Mouse (Mus musculus) midbrain, embryonic 10.5 days (tissue): Measurements from ENCODE around the gene Gm19345. TPM values are rescaled to one million over a fixed set of nuclear protein-coding genes. Genes with fewer than 3 reads are reported as not detected.
A peak's percentile ranks its signal among the peaks of the same experiment; 100 is the strongest.

ENCODE experiments used
- DNase-seq: peaks from one replicate; pipeline ENCODE4 v3.0.0-alpha.2; 2017; ENCODE audit warnings: low spot score
- H3K27ac ChIP-seq: fragments of 300-500 bp; sonication (generic); replicated peaks from 2 replicates; pipeline ENCODE4 v1.5.1; 2016; ENCODE audit warnings: mild to moderate bottlenecking
- H3K27me3 ChIP-seq: fragments of 300-500 bp; sonication (generic); 2 replicates; pipeline ENCODE4 v1.6.1; 2016; ENCODE audit warnings: low read depth, mild to moderate bottlenecking; ENCODE audit not compliant: poor library complexity, severe bottlenecking
- H3K36me3 ChIP-seq: fragments of 300-500 bp; sonication (generic); 2 replicates; pipeline ENCODE4 v1.6.1; 2016; ENCODE audit warnings: mild to moderate bottlenecking, moderate library complexity
- H3K4me1 ChIP-seq: fragments of 300-500 bp; sonication (generic); 2 replicates; pipeline ENCODE4 v1.6.1; 2016
- H3K4me3 ChIP-seq: fragments of 300-500 bp; sonication (generic); 2 replicates; pipeline ENCODE4 v1.5.1; 2016; ENCODE audit warnings: mild to moderate bottlenecking, moderate library complexity
- H3K9me3 ChIP-seq: fragments of 300-500 bp; sonication (generic); replicated peaks from 2 replicates; pipeline ENCODE4 v1.6.1; 2016; ENCODE audit warnings: mild to moderate bottlenecking
- WGBS: fragments of 180-500 bp; shearing (Covaris S2); methylation state at CpG from one replicate; pipeline ENCODE4 v1.1.7; 2016; 5-methylcytosine and 5-hydroxymethylcytosine counted together
- polyA plus RNA-seq: library from polyadenylated mRNA; unstranded; fragments of >200 nt; fragmentation: Nextera tagmentation; extraction: Ambion mirVana; gene quantifications from 2 replicates; pipeline ENCODE4 v1.2.1, GENCODE M21; 2016

Gm19345 gene
- polyA plus RNA-seq, 1 experiment from 2014 or later: not detected

DNA sequence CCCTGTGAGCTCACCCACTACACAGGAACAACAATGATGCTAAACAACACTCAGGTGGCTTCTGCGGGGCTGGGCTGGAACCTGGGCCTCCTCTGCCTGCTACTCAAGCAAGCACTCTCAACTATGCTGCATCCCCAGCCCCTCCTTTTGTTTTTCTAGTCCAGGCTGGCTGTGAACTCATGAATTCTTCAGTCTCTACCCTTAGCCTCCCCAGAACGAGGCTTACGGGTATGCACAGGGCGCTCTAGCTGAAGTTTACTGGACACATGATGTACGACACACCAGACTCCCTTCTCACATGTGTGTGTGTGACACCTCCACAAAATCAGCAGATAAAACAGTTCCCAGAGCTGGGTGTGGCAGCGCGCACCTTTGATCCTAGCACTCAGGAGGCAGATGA is 32.9 kb upstream of the Gm19345 start:
- H3K27me3 ChIP-seq: peaks cover 99% of the 10 kb centered on the region

GRCm38 (mm10) chr7:19820347-19821048 is 31.3 kb upstream of the Gm19345 start:
- H3K27me3 ChIP-seq: peaks cover 97% of the 10 kb centered on the region
- peaks cover 51% of the 10 kb centered on the region for H3K4me1 ChIP-seq
- WGBS: 65% methylated on average over 3 of the region's 3 CpGs

More for the DNA sequence above, 32.9 kb upstream of the Gm19345 start:
- Histone ChIP-seq H3K4me1 (peaks cover 44% of the 10 kb centered on the region), H3K27ac (no peak overlapping the region), H3K4me3 (no peak overlapping the region), H3K9me3 (peaks cover 13% of the 10 kb centered on the region; the same call in 1 of the 2 replicates), H3K36me3 (no peaks in the 10 kb centered on the region)
- DNase-seq: no peak
- WGBS: 88% methylated on average over 7 of the region's 7 CpGs

DNA sequence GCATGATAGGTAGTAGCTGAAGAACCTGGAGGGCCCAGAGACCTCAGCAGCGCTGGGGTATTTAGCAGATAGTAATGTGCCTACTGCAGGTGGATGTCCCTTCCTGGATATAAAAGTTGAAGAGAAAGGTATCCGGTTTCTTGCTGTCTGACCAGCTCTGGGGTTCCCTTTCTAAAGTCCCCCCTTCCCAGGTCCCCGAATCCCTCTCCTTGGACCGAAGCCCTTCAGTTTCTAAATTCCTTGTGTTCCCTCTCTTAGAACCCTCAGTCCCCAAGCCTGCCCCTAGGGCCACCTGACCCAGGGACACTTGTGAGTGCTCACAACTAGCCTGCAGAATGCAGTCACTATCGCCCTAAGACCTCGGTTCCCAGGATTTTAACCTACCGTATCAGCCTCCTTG is 30.2 kb upstream of the Gm19345 start:
- peaks cover 87% of the 10 kb centered on the region for H3K27me3 ChIP-seq
- H3K4me3 ChIP-seq: no peak overlapping the region
- H3K9me3 ChIP-seq: peaks cover 9% of the 10 kb centered on the region; the same call in 1 of the 2 replicates
- DNase-seq: no peak
- H3K36me3 ChIP-seq: no peaks in the 10 kb centered on the region
- no peak overlapping the region for H3K27ac ChIP-seq
- peaks cover 40% of the 10 kb centered on the region for H3K4me1 ChIP-seq
- WGBS: 61% methylated on average over 7 of the region's 7 CpGs

More at GRCm38 (mm10) chr7:19820347-19821048, 31.3 kb upstream of the Gm19345 start:
- Histone ChIP-seq H3K27ac (no peak overlapping the region), H3K9me3 (peaks cover 13% of the 10 kb centered on the region; the same call in 1 of the 2 replicates), H3K4me3 (no peak overlapping the region), H3K36me3 (no peaks in the 10 kb centered on the region)
- no peak for DNase-seq

GRCm38 (mm10) chr7:19822193-19822592 is 29.6 kb upstream of the Gm19345 start:
- no peaks in the 10 kb centered on the region for H3K36me3 ChIP-seq
- peaks cover 34% of the 10 kb centered on the region for H3K4me1 ChIP-seq
- H3K9me3 ChIP-seq: peaks cover 9% of the 10 kb centered on the region; the same call in 1 of the 2 replicates
- peaks cover 86% of the 10 kb centered on the region for H3K27me3 ChIP-seq
- peak overlapping the region; percentile 74 for H3K27ac ChIP-seq
- DNase-seq: no peak
- H3K4me3 ChIP-seq: peak overlapping the region; percentile 57
- WGBS: 4% methylated on average over 20 of the region's 20 CpGs

DNA sequence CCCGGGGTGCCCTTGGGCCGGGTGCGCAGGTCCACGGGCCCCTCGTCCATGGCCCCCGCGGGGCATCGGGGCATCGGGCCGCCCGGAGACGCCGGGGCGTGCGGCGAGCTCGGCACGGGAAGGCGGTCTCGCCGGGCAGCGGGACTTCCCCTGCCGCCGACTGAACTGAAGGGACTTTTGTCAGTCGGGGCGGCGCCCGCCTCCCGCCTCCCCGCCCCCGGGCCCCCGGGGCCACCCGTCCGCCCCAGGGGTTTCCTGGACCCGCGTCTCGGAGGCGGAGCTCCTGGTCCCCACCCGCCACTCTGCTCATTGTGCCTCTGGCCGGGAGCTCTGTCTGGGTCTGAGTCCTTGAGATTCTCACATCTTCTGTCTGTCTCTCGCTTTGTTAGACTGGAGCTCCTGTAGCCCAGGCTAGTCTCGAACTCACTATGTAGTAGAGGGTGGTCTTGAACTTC is 29.2 kb upstream of the Gm19345 start, which contains the start of gene Bcl3:
Gene Bcl3, minus strand, starts transcription at position 167 of the 455 bp plus-strand sequence.
- Histone ChIP-seq H3K9me3 (peaks cover 9% of the 10 kb centered on the region; the same call in 1 of the 2 replicates), H3K4me3 (peak within 1 kb of the TSS; percentile 57), H3K36me3 (no peaks in the 10 kb centered on the region), H3K4me1 (peaks cover 30% of the 10 kb centered on the region), H3K27ac (peak within 1 kb of the TSS; percentile 74), H3K27me3 (peaks cover 81% of the 10 kb centered on the region)
- 1% methylated on average over 42 of the region's 42 CpGs for WGBS
- peak; percentile 31 for DNase-seq

GRCm38 (mm10) chr7:19823256-19824181 is 28.3 kb upstream of the Gm19345 start:
- 24% methylated on average over 16 of the region's 16 CpGs for WGBS
- Histone ChIP-seq H3K4me1 (peaks cover 27% of the 10 kb centered on the region), H3K4me3 (peak overlapping the region; percentile 34), H3K27ac (peak overlapping the region; percentile 43; the same call in 1 of the 2 replicates), H3K27me3 (peaks cover 72% of the 10 kb centered on the region), H3K9me3 (peaks cover 9% of the 10 kb centered on the region; the same call in 1 of the 2 replicates), H3K36me3 (no peaks in the 10 kb centered on the region)
- peak; percentile 28 for DNase-seq

DNA sequence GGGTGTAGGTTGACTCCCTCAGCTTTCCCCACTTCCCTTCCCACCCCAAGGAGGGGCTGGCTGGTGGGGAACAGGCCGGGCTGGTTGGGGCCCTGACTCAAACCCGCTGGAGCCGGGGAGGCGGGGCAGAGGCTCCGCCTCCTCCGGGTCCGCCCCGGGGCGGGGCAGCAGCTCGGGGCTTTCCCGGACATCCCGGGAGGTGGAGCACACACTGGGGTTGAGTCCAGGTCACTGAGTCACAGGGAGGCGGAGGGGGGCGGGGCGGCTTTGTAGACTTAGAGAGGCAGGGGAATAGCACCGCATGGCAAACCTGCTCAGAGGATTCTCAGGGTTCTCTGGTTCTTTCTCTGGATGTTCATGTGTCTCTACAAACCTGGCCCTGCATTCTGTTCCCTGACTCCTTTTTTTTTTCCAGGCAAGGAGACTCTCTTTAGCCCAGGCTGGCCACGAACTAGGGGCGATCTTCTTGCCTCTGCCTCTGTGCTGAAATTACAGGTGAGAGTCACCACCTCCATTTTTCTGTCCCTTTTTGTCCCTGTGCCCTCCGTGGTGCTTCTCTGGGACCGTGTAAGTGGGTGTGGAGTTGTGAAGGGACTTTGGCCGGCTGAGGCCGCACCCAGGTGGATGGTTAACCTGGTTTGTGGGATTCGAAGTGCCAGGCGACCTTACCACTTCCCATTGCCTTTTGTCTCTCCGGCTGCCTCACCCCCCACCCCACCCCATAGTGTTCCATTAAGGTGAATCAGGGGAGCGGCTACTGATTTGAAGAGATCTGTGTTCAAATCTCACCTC is 27.4 kb upstream of the Gm19345 start:
- H3K27me3 ChIP-seq: peaks cover 64% of the 10 kb centered on the region
- peaks cover 27% of the 10 kb centered on the region for H3K4me1 ChIP-seq
- WGBS: 23% methylated on average over 26 of the region's 26 CpGs
- peak; percentile 66 for DNase-seq
- no peaks in the 10 kb centered on the region for H3K36me3 ChIP-seq
- H3K9me3 ChIP-seq: peaks cover 9% of the 10 kb centered on the region; the same call in 1 of the 2 replicates
- H3K4me3 ChIP-seq: peak overlapping the region; percentile 34
- peak overlapping the region; percentile 43; the same call in 1 of the 2 replicates for H3K27ac ChIP-seq

GRCm38 (mm10) chr7:19826756-19827155 is 25.0 kb upstream of the Gm19345 start:
- WGBS: 39% methylated on average over 6 of the region's 6 CpGs
- no peak overlapping the region for H3K4me3 ChIP-seq
- H3K4me1 ChIP-seq: peaks cover 33% of the 10 kb centered on the region
- H3K27me3 ChIP-seq: peaks cover 42% of the 10 kb centered on the region
- H3K36me3 ChIP-seq: no peaks in the 10 kb centered on the region
- no peak overlapping the region for H3K27ac ChIP-seq
- no peak for DNase-seq
- H3K9me3 ChIP-seq: no peaks in the 10 kb centered on the region; the same call in 1 of the 2 replicates

GRCm38 (mm10) chr7:19829694-19830093 is 22.1 kb upstream of the Gm19345 start:
- no peak overlapping the region for H3K27ac ChIP-seq
- H3K4me1 ChIP-seq: peaks cover 8% of the 10 kb centered on the region
- WGBS: 85% methylated on average over 3 of the region's 3 CpGs
- H3K4me3 ChIP-seq: no peak overlapping the region
- DNase-seq: no peak
- peaks cover 18% of the 10 kb centered on the region for H3K27me3 ChIP-seq
- H3K36me3 ChIP-seq: no peaks in the 10 kb centered on the region
- H3K9me3 ChIP-seq: no peaks in the 10 kb centered on the region

GRCm38 (mm10) chr7:19830682-19831156 is 21.1 kb upstream of the Gm19345 start:
- DNase-seq: no peak
- Histone ChIP-seq H3K27me3 (peaks cover 11% of the 10 kb centered on the region; the same call in 1 of the 2 replicates), H3K9me3 (no peaks in the 10 kb centered on the region), H3K4me1 (peaks cover 7% of the 10 kb centered on the region), H3K36me3 (no peaks in the 10 kb centered on the region), H3K27ac (no peak overlapping the region), H3K4me3 (no peak overlapping the region)
- 33% methylated on average over 13 of the region's 13 CpGs for WGBS

GRCm38 (mm10) chr7:19831837-19832236 is 20.0 kb upstream of the Gm19345 start:
- DNase-seq: no peak
- Histone ChIP-seq H3K4me1 (peaks cover 7% of the 10 kb centered on the region), H3K4me3 (no peak overlapping the region), H3K9me3 (0 out of 2 replicates have a peak, but pooled peaks cover 3% of the 10 kb centered on the region), H3K27me3 (peaks cover 8% of the 10 kb centered on the region; the same call in 1 of the 2 replicates), H3K36me3 (no peaks in the 10 kb centered on the region), H3K27ac (no peak overlapping the region)
- 64% methylated on average over 9 of the region's 9 CpGs for WGBS
